Comparison of ENCODE assay signal across 14 mouse cellular contexts in the genomic region with DNA sequence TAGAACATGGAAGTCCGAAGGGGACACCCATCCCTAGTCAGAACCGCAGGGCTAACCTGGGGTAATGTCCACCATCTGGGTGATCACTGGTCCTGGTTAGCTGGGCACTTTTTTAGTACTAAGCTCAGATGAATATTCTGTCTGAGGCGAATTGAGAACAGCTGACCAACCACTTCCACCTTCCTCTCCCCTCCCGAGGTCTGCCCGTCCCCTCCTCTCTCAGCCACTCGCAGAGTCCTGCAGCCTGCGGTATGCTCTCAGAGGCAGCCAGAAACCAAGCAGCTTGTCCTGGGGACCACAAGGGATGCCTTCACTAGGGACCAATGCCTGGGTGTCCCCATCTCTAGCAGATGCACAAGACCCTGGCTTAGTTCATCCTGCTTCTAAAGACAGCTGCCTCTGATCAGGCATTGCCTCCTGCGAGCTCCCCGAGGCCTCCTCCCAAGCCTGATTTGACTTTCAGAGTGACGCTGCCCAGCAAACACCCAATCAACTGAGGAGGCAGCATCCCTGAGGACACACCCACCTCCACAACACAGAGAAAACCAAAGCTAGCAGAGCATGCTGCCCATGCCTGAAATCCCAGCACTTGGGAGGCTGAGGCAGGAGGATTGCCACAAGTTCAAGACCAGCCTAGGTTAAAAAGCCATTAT. TPM values are rescaled to one million over a fixed set of nuclear protein-coding genes. Genes with fewer than 3 reads are reported as not detected.
DNase-seq lines count a peak whose midpoint lies in the region; ATAC-seq and TF ChIP-seq lines count a peak whose summit lies in the region.
"Had no signal": no experiment of that assay in that cellular context is flagged by ENCODE, and none has a peak within 500 bp of the region (broad histone marks: within the 10 kb centered on the region; RNA-seq: fewer than 3 reads in every experiment).

No protein-coding gene starts in this region.

- H3K4me3 ChIP-seq in spleen, adult 2 months (ENCODE audit: extremely low read depth, insufficient read depth, insufficient read length) = no peak overlapping the region
- no peak overlapping the region for H3K4me3 ChIP-seq in liver, embryonic 14.5 days (ENCODE audit: insufficient read depth in 1 of 2, low read depth in 2 of 2, low read length in 2 of 2)
- no peak overlapping the region for H3K4me3 ChIP-seq in small intestine, adult 2 months (ENCODE audit: low read depth, low read length)
- H3K4me3 ChIP-seq in hindbrain, embryonic 13.5 days = no peak overlapping the region
- H3K4me3 ChIP-seq: heart, adult 2 months; limb, embryonic 10.5 days; midbrain, embryonic 15.5 days had no signal

- H3K27me3 ChIP-seq in spleen, adult 2 months (ENCODE audit: control insufficient read depth, insufficient read depth, low read length) = no peaks in the 10 kb centered on the region
- no peaks in the 10 kb centered on the region for H3K27me3 ChIP-seq in liver, embryonic 14.5 days (ENCODE audit: control insufficient read depth, insufficient read depth, low read length)
- no peaks in the 10 kb centered on the region for H3K27me3 ChIP-seq in small intestine, adult 2 months (ENCODE audit: control insufficient read depth, insufficient read depth, low read length)
- peaks cover 9% of the 10 kb centered on the region; the same call in 1 of the 2 replicates for H3K27me3 ChIP-seq in hindbrain, embryonic 13.5 days
- H3K27me3 ChIP-seq: midbrain, embryonic 15.5 days had no signal

- TF ChIP-seq EP300 in liver, embryonic 14.5 days (IDR thresholded peaks at IDR 0.05; ENCODE audit: low read depth) = no peak

- no peak overlapping the region; the same call in 1 of the 2 replicates for H3K4me2 ChIP-seq in liver, embryonic 14.5 days (ENCODE audit: low read depth)
- no peak overlapping the region for H3K4me2 ChIP-seq in hindbrain, embryonic 13.5 days
- H3K4me2 ChIP-seq: midbrain, embryonic 15.5 days had no signal

- peak; percentile 85 for ATAC-seq in erythroblast, adult 5-6 weeks (replicated peaks; ENCODE audit: low FRiP score, poor library complexity, severe bottlenecking)
- peak; percentile 33 for ATAC-seq in liver, embryonic 14.5 days (ENCODE audit: insufficient read depth)
- no peak for ATAC-seq in hindbrain, embryonic 13.5 days (ENCODE audit: low FRiP score)
- ATAC-seq: midbrain, embryonic 15.5 days had no signal

- H3K4me1 ChIP-seq in spleen, adult 2 months (ENCODE audit: control insufficient read depth, insufficient read depth, insufficient read length) = peaks cover 38% of the 10 kb centered on the region
- H3K4me1 ChIP-seq in liver, embryonic 14.5 days (replicated peaks; ENCODE audit: control insufficient read depth in 2 of 2, insufficient read depth in 2 of 2, low read length in 1 of 2) = peaks cover 41 to 74% of the 10 kb centered on the region in 2 experiments
- peaks cover 47% of the 10 kb centered on the region for H3K4me1 ChIP-seq in small intestine, adult 2 months (ENCODE audit: control insufficient read depth, insufficient read depth, insufficient read length, low read length)
- no peaks in the 10 kb centered on the region; the same call in 1 of the 2 replicates for H3K4me1 ChIP-seq in hindbrain, embryonic 13.5 days (replicated peaks)
- H3K4me1 ChIP-seq: midbrain, embryonic 15.5 days had no signal

- no peaks in the 10 kb centered on the region for H3K9me3 ChIP-seq in liver, embryonic 14.5 days (ENCODE audit: control insufficient read depth, low read length)
- no peaks in the 10 kb centered on the region for H3K9me3 ChIP-seq in hindbrain, embryonic 13.5 days
- H3K9me3 ChIP-seq: limb, embryonic 10.5 days; midbrain, embryonic 15.5 days had no signal

- no peaks in the 10 kb centered on the region for H3K36me3 ChIP-seq in spleen, adult 2 months (ENCODE audit: control insufficient read depth, insufficient read depth, low read length)
- H3K36me3 ChIP-seq in liver, embryonic 14.5 days (replicated peaks; ENCODE audit: control insufficient read depth, insufficient read depth, low read depth) = no peaks in the 10 kb centered on the region
- no peaks in the 10 kb centered on the region for H3K36me3 ChIP-seq in small intestine, adult 2 months (ENCODE audit: control insufficient read depth, insufficient read depth, low read length)
- H3K36me3 ChIP-seq in hindbrain, embryonic 13.5 days = no peaks in the 10 kb centered on the region
- H3K36me3 ChIP-seq: limb, embryonic 10.5 days; midbrain, embryonic 15.5 days had no signal

- no peak for TF ChIP-seq CTCF in spleen, adult 2 months (IDR thresholded peaks at IDR 0.05; ENCODE audit: extremely low read depth, insufficient read depth, insufficient read length, insufficient replicate concordance)
- no peak for TF ChIP-seq CTCF in liver, embryonic 14.5 days (IDR thresholded peaks at IDR 0.05; ENCODE audit: low read depth)
- no peak for TF ChIP-seq CTCF in small intestine, adult 2 months (IDR thresholded peaks at IDR 0.05; ENCODE audit: extremely low read depth, insufficient read length, insufficient replicate concordance, low read depth, low read length)

- H3K9ac ChIP-seq in liver, embryonic 14.5 days (replicated peaks) = no peak overlapping the region
- H3K9ac ChIP-seq in hindbrain, embryonic 13.5 days = no peak overlapping the region
- H3K9ac ChIP-seq: midbrain, embryonic 15.5 days had no signal

- peak overlapping the region; percentile 17; the same call in 1 of the 2 replicates for H3K27ac ChIP-seq in spleen, adult 2 months (ENCODE audit: insufficient read depth, low read length)
- no peak overlapping the region for H3K27ac ChIP-seq in liver, embryonic 14.5 days
- H3K27ac ChIP-seq in small intestine, adult 2 months (ENCODE audit: insufficient read depth, low read depth, low read length) = peak overlapping the region; percentile 88
- no peak overlapping the region for H3K27ac ChIP-seq in hindbrain, embryonic 13.5 days
- H3K27ac ChIP-seq: heart, adult 2 months; limb, embryonic 10.5 days; midbrain, embryonic 15.5 days had no signal

- no peak for DNase-seq in spleen, adult 2 months (ENCODE audit: low read depth in 1 of 2, low spot score in 2 of 2)
- no peak for DNase-seq in spleen, postnatal 14 days (ENCODE audit: low spot score in 2 of 2)
- DNase-seq in liver, embryonic 14.5 days (ENCODE audit: low read depth in 3 of 3, low spot score in 3 of 3) = no peak
- no peak for DNase-seq in lung, postnatal 25 days (ENCODE audit: low spot score)
- DNase-seq in adipocyte (ENCODE audit: low spot score) = no peak
- DNase-seq: cerebellum, postnatal 14 days; heart, adult 2 months; kidney, postnatal 10 days; spleen, adult 18-20 months had no signal

- TF ChIP-seq POLR2A in spleen, adult 2 months (IDR thresholded peaks at IDR 0.05; ENCODE audit: low read depth, low read length) = no peak
- TF ChIP-seq POLR2A in small intestine, adult 2 months (IDR thresholded peaks at IDR 0.05; ENCODE audit: low read depth, low read length) = no peak

- WGBS in spleen, adult 2 months = 33% methylated on average over 10 of the region's 10 CpGs
- 40% methylated on average over 10 of the region's 10 CpGs for WGBS in liver, embryonic 14.5 days (ENCODE audit: insufficient replicate concordance)
- 80% methylated on average over 10 of the region's 10 CpGs for WGBS in small intestine, adult 2 months
- WGBS in hindbrain, embryonic 13.5 days = 82% methylated on average over 10 of the region's 10 CpGs

RNA-seq across cellular contexts. Expression of a gene that starts 11.8 kb away (rescaled TPM):
- polyA plus RNA-seq in spleen, adult 2 months (2012; rRNA removed) = 5.4 and 6.3 TPM in 2 replicates
- 4.8 and 5.6 TPM in 2 replicates for total RNA-seq in erythroblast, adult 5-6 weeks (2015; ENCODE audit: low replicate concordance)
- total RNA-seq in erythroblast, adult 5-6 weeks (2017; ENCODE audit: low replicate concordance) = 10.3 and 14.8 TPM in 2 replicates
- 1.7 and 2.2 TPM in 2 replicates for polyA plus RNA-seq in liver, embryonic 14.5 days (2012; rRNA removed)
- 1.6 and 1.7 TPM in 2 replicates for polyA plus RNA-seq in liver, embryonic 14.5 days (2014; fragmentation: Nextera tagmentation; extraction: Ambion mirVana)
- 0.88 and 1.3 TPM in 2 replicates for polyA plus RNA-seq in small intestine, adult 2 months (2012; rRNA removed)
- 0.25 and 0.31 TPM in 2 replicates for polyA plus RNA-seq in hindbrain, embryonic 13.5 days (2015; fragmentation: Nextera tagmentation; extraction: Ambion mirVana)

RNA-seq across cellular contexts. Expression of a gene that starts 34.7 kb away (rescaled TPM):
- 102 and 109 TPM in 2 replicates for polyA plus RNA-seq in spleen, adult 2 months (2012; rRNA removed)
- total RNA-seq in erythroblast, adult 5-6 weeks (2015; ENCODE audit: low replicate concordance) = 170 and 188 TPM in 2 replicates
- total RNA-seq in erythroblast, adult 5-6 weeks (2017; ENCODE audit: low replicate concordance) = 146 and 233 TPM in 2 replicates
- 93.7 and 238 TPM in 2 replicates for polyA plus RNA-seq in liver, embryonic 14.5 days (2012; rRNA removed)
- polyA plus RNA-seq in liver, embryonic 14.5 days (2014; fragmentation: Nextera tagmentation; extraction: Ambion mirVana) = 622 and 681 TPM in 2 replicates
- polyA plus RNA-seq in small intestine, adult 2 months (2012; rRNA removed) = 74.3 and 82.0 TPM in 2 replicates
- 156 and 158 TPM in 2 replicates for polyA plus RNA-seq in hindbrain, embryonic 13.5 days (2015; fragmentation: Nextera tagmentation; extraction: Ambion mirVana)

Comparison
In these comparisons a context has a peak if more than half of its experiments do, and no peak if none do; other contexts are left out.
1. H3K27ac ChIP-seq: peak in spleen, adult 2 months (single experiment) and small intestine, adult 2 months (single experiment); none in liver, embryonic 14.5 days (single experiment) and hindbrain, embryonic 13.5 days (single experiment).